Mouse (Mus musculus) kidney, adult 18-20 months (tissue): ENCODE results near the gene Vamp5.

Experiments used
- DNase-seq: peaks from one replicate; pipeline ENCODE4 v3.0.0; 2021

Vamp5 gene

GRCm38 (mm10) chr6:72364009-72364408 is 16.3 kb downstream of the Vamp5 start:
- no peak for DNase-seq

GRCm38 (mm10) chr6:72362132-72363028 is 17.9 kb downstream of the Vamp5 start:
- DNase-seq = peak; percentile 94

DNA sequence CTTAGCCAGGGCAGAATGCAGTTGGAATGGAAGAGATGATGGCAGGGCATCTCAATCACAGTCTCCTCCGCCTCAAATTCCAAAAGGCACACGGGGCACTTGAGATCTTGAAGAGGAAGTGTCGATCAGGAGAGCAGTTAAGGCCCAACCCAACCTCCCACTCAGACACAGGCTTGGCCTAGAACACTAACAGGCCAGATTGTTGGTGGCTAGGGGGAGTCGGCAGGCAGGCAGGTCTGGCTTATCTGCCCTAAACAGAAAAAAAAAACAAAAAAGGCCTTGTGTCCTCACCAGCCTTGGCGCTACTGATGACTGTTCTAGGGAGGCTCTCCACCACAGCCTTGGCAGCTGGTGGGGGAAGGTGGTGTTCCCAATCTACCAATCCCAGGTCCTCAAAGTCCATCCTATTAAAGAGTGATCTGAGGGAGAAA is 19.1 kb downstream of the Vamp5 start:
- no peak for DNase-seq

DNA sequence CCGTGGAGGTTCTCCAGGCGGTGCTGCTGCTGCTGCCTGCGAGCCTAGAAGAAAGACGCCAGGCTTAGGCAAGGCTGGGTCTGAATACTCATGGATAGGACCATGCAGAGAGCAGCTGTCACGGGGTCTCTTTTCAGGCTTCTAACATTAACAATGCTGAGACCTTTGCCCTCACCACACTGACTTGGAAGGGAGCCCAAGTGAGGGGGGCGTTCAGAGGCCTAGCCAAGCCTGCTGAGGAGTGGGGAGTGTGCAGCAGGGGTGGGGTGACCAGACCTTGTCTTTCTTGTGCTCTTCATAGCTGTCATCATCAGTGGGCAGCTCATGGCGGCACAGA is 19.7 kb downstream of the Vamp5 start:
- DNase-seq = peak; percentile 70

DNA sequence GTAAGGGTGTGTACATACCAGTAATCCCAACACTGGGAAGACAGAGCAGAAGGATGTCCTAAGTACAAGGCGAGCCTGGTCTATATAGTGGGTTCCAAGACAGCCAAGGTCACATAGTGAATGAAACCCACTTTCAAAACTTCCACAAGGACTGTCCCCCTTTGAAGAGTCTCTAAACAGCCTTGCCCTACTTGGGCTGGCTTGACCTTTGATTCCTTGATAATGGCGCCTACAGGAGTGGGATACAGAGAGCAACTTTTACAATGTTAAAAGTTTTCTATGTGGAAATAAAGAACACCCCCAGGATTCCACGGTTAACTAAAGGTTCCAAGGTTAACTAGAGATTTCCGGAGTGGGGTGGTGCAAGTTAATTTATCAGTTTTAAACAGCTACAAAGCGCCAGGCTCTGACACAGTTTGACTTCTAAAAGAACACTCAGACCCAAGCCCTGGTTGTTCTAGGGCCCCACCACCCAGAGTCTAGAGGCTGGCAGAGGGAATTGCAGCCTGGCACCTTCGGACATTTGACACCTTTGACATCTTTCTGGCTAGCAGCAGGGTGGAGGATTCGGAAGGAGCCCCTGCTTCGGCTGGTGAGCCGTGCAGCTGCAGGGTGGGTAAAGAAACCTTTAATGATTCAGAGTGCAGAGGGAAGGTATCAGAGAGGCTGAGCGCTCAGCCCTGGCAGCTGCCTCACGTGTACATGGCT is 20.2 kb downstream of the Vamp5 start:
- peak; percentile 56 for DNase-seq

DNA sequence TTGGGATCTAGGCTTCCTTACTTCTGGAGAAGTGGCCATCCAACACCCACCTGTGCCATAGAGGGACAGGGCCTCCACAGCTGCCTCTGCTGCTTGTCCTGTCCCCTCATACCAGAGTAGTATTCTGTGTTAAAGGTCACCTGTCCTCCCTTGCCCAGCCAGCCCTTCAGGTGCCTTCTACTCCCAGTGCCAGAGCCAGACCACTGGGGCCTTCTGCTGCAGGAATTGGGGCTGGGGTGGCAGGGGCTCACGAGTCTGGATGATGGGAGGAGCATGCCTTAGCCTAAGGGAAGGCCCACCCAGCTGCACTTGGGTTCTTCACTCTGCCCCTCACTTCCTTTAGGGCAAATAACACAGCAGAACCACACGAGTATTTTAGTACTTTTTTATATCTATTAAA is 20.9 kb downstream of the Vamp5 start:
- no peak for DNase-seq

DNA sequence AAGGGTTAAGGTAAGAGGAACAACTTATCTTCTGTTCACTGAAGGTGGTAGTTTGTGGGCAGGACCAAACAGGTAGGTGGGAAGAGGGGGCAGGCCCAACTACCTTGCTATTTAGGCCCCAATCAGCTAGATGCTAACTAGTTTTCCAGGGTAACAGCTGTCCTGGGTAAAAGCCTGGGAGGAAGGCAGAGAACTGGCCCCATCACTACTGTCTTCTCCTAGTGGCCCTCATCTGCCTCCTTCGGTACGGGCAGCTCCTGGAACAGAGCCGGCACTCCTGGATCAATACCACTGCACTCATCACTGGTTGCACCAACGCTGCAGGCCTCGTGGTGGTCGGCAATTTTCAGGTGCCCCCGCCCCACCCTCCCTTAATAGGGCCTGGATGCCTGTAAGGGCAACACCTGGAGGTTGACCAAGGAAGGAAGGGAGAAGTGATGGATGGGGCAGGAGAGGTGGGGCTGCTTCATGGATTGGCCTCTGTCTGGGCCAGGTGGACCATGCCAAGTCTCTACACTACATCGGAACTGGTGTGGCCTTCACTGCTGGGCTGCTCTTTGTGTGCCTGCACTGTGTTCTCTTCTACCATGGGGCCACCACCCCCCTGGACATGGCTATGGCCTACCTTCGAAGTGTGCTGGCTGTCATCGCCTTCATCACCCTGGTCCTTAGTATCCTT is 22.0 kb downstream of the Vamp5 start:
- no peak for DNase-seq

DNA sequence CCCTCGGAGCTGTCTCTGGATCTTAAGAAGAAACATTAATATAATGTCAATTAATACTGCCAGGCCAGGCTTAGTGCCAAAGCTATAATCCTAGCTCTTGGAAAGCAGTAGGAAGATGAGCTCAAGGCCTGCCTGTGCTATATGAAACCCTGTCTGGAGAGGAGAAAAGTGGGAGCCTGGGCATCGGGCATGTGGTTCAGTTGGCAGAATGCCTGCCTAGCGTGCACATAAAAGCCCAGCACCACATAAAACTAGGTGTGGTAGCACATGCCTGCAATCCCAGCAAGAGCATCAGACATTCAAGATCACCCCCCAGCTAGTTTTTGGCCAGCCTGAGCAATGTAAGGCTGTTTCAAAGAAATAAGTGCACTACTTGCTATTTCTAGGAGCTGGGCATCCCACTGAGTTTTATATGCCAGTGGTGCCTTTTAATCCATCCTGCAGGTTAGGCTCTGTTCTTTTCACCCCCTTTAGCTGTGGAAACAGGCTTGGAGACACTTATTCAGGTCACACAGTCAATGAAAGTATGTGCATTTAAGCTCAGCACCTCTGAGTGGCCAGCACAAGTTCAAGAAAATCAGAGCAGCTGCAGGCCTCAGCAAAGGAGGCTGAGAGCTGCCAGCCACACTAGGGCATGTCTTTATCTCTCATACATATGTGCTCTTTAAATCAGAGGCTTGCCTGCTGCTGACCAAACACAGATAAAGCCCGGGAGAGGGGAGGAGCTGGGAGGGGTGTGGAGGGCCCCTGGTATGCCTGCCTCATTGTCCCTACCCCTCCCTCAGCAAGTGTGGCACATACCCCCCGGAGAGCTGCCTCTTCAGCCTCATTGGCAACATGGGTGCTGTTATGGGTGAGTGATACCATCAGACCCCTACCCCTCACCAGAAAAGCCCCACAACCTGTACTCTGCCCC is 22.8 kb downstream of the Vamp5 start:
- DNase-seq = no peak

- no peak for DNase-seq
Observed at GRCm38 (mm10) chr6:72356001-72356532, 24.2 kb downstream of the Vamp5 start.

- DNase-seq = peak; percentile 90
Observed at GRCm38 (mm10) chr6:72355066-72355911, 25.0 kb downstream of the Vamp5 start, which contains the start of gene Tmem150a. Tmem150a (plus strand) TSS chr6:72355447.

GRCm38 (mm10) chr6:72354025-72354424 is 26.2 kb downstream of the Vamp5 start:
- DNase-seq = no peak

DNA sequence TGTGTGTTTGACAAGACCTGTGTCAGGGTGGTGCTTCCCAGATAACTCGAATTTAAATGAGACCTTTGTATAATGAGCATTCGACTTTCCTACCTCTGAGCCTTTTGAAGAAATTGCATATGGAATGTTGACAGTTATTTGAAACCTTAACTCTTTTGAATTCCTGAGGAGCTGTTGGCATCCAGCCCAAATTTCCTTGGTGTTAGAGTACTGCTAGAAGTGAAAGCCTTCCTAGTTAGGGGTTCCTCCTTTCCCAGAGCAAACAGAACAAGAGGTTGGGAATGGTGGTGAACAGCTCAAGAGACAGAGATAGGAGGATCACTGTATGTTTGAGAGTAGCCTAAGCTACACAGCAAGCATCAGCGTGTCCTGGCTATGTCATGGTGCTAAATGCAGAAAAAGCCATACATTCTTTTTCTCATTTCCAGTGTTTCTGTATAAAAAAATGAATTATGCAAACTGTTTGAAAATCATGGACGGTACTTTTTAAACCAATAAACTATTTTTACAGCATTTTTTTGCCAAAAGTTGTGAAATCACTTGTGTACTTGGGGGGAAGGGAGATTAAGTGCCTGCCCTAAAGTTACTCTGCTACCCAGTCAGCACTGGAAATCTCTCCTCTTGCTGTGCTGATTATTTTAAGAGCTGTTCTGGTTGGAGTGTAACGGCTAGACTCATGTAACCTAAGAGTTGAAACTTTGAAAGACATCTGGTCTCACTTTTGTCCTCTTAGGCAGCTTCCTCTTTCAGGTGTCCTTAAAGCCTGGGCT is 27.4 kb downstream of the Vamp5 start:
- DNase-seq = no peak

DNA sequence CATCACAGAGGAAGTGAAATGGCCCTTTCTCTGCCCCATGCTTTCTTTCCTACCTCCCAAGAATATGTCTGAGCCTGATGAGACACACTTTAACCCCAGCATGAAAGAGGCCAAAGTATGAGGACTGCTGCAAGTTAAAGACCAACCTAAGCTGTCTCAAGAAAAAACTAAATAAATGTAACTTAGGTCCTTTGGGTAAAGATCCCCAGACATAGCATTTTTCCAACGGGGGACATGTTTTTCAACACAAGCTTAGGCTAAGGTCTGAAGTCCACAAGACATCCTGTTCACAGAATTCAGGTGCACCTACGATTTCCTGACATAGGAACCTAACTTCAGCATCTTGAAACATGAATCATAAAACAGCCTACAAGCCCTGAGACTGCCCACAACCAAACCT is 30.1 kb downstream of the Vamp5 start:
- DNase-seq = no peak

DNA sequence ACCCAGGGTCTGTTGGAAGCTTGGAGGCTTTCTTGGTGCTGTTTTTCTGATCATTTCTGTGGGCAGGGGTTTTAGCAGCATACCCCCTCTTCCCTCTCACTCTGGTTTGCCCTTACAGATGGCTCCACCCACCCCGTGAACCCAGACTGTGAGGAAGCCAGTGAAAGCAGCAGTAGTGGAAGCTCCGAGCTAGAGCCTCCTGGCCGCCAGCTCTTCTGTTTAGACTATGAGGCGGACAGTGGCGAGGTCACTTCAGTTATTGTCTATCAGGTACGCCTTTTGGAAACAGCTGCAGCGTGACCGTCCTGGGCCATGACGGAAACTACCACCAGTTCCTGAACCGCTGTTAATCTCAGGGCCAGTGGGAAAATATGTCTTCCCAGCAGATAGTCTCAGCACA is 31.9 kb downstream of the Vamp5 start:
- no peak for DNase-seq

- DNase-seq = peak; percentile 86
Observed at GRCm38 (mm10) chr6:72347166-72347941, 32.9 kb downstream of the Vamp5 start, which contains the start of gene 0610030E20Rik. 0610030E20Rik (plus strand) TSS chr6:72347317.

DNA sequence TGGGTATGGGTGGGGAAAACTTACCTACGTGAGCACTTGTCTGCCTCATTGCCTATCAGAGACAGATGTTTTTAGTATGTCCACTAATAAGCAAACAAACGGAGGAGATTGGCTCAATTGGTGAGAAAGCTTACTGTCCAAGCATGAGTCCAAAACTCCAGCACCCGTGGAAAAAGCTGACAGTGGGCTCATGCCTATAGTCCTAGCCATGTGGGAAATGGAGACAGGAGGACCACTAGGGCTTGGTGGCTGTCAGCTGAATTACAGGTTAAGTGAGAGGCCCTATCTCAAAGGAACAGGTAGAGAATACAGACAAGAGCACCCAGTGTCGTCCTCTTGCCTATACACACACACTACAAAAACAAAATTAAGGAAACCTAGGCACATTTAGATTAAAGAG is 34.0 kb downstream of the Vamp5 start:
- DNase-seq = no peak

GRCm38 (mm10) chr6:72345633-72346032 is 34.6 kb downstream of the Vamp5 start:
- DNase-seq = no peak

- DNase-seq = peak; percentile 95
Observed at GRCm38 (mm10) chr6:72345074-72345567, 35.1 kb downstream of the Vamp5 start, which contains the start of gene Usp39. Usp39 (minus strand) TSS chr6:72345184.

GRCm38 (mm10) chr6:72344396-72345073 is 35.7 kb downstream of the Vamp5 start:
- DNase-seq = no peak
